Mouse (Mus musculus) heart, postnatal 0 days (tissue): ENCODE data around the gene Nfib.

Experiments
- CTCF ChIP-seq: IDR thresholded peaks from 2 replicates; pipeline ENCODE4 v1.5.1; 2016; ENCODE audit warnings: antibody characterized with exemption, control low read depth, low read depth
- EP300 ChIP-seq: IDR thresholded peaks from 2 replicates; pipeline ENCODE4 v1.6.1; 2016; ENCODE audit warnings: antibody characterized with exemption, low read depth

DNA sequence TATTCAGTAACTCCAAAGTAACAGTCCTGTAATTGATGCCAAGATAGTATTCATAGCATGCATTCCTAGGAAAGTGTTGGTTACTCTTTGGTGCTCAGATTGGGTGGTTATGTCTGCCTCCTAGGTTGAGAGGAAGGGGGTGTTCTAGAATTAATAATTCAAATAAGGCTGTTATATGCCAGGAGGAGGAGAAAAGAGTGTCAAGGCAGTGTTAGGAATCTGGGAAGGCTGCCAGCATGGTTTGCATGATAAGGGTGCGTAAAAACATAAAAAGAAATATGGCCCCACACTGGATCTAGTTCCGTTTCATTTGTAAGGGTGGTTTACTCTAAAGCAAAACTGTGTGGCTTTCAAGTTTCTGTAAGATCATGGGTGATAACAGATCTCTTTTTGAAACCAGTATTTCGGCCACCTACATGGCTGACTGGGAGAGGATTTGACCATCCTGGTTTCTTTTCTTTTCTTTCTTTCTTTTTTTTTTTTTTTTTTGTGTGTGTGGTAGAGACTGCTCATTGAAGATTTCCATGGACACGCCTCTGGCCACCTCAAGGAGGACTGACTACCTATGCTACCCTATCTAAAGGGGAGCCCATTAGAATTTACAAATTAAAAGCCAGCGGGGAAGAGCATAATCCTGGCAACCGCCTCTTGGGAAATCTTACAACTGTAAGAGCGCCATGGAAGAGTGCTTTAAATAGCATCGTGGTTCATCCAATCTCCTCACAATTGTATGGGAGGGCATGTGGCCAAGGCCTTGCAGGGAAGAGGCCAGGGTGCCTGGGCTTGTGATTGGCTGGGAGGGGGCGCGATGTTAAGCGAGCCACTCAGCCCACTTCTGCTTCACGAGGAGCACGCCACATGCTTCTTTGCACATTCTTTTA is 132.9 kb downstream of the Nfib start:
- TF ChIP-seq CTCF (no peak), EP300 (no peak)
